Mouse (Mus musculus) embryo, embryonic 11 days (tissue): ENCODE measurements around the gene Npnt.

Experiments used
- DNase-seq: peaks from one replicate; pipeline ENCODE4 v3.0.0-alpha.2; 2015

The Npnt gene

DNA sequence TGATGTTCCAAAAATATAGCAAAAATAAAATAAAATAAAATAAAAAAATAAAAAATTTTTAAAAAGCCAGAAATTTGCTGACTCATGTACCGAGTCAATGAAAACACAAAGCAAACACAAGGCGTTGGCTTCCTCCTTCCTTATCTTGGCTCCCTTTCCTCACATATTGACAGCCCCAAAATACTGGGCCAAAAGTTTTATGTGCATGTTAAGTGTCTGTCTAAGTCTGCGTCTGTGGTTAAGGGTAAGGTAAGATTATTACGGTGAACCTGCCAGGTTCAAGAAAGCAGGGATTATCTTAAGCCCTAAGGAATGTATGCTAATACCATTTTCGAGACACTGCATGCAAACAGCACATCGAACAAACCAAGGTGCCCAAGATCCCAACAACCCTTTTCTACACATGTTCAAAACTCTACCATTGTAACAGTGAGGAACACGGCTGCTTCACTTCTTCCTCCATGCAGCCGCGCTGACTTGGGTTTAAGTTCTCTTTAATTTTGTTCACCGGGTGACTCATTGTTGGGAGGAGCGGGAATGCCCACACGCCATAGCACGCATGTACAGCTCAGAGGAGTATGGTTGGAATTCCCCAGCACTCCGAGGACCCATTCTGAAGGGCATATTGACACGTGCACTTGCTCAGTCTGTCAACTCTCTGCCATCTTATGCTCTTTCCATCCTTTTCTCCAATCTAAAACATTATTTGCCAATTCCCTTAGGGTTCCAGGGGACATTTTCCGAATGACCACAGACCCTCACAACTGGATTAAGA lies 62.8 kb downstream of the Npnt start:
- DNase-seq: no peak

- no peak for DNase-seq
Measured at GRCm38 (mm10) chr3:132886419-132887050, 63.6 kb downstream of the Npnt start.

GRCm38 (mm10) chr3:132884459-132884858 lies 65.6 kb downstream of the Npnt start:
- no peak for DNase-seq

DNA sequence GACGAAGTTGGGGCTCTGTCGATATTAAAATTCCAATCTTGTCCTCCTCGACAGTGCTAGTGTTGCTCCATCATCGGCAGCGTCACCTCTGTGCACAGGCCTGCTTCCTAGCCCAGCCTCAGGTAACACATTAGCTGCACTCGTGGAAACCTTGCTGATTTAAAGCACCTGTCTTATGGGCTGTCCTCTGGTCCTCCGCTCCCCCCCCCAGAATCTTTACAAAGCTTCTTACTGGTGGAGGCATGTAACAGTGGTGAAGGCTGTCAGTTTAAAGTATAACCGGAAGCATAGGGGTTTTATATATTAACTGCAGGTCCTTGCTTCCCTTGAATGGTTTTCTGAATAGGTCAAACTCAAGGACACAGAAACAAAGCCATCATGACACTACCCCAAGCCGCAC lies 66.8 kb downstream of the Npnt start:
- no peak for DNase-seq

DNA sequence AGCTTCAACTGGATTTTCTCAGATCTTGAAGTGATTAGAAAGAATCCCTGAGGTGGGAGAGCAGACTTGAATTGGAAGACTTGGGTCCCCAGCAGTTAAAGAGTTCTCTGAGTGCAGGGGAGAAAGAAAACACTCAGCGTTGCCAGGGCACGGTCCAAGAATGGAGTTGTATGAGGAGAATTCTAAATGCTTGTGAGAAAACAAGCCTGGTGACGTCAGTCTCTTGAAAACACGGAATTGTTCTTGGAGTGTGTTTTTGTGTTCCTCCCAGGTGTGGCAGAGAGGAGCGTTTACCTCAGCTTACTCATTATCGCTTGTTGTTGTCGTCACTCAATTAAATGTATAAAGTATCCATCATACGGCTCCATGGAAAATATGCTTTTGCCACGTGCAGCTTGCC lies 69.3 kb downstream of the Npnt start:
- no peak for DNase-seq

DNA sequence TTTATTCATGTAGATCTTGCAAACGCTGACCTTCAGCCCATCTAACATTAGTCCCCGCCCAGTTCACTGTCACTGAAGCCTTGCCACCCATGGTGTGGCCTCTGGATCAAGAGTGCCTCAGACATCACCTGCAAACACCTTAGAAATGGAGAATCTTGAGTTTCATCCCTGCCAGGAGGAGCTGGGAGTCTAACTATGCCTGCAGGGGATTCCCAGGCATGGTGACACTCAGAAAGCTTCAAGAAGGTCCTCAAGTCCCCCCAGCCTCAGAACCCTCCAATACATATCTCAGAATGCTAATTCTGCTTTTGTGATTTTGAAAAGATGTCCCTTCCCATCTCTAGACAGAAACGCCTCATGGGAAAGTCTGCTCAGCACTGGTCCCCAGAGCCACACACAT lies 69.7 kb downstream of the Npnt start:
- DNase-seq: no peak

- peak; percentile 30 for DNase-seq
Measured at GRCm38 (mm10) chr3:132876933-132877676, 73.0 kb downstream of the Npnt start.

DNA sequence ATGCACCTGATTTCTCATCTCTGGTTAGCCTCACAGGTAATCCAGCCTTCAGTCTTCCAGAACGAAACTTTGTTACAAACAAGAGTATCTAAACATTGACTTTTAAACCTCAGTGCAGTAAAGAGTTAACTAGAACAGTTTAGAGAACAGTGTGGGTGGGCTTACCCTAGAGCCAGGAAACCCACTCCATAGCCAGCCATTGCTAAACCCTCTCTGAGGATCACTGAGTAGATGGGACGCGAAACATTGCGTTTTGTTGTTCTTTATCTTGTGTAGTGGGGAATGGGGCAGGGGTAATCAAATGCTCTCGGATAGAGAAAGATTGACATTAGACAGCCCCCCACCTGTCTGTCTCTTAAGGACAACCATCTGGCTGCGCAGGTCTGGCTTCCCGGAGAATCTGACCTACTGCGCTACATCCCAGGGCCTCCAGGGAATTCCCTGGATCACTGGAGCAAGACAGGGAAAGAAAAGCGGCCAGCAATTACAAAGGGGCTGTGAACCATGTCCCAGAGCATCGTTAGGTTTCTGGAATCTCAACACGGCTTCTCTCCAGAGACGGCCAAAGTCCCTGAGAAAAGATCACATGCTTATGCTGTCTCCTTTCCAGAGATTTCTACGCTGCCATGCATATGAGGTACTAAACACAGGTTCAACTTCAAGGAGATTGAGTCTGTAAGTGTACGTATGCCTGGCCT lies 73.9 kb downstream of the Npnt start:
- DNase-seq: peak; percentile 39

GRCm38 (mm10) chr3:132873251-132873650 lies 76.8 kb downstream of the Npnt start:
- DNase-seq: no peak

DNA sequence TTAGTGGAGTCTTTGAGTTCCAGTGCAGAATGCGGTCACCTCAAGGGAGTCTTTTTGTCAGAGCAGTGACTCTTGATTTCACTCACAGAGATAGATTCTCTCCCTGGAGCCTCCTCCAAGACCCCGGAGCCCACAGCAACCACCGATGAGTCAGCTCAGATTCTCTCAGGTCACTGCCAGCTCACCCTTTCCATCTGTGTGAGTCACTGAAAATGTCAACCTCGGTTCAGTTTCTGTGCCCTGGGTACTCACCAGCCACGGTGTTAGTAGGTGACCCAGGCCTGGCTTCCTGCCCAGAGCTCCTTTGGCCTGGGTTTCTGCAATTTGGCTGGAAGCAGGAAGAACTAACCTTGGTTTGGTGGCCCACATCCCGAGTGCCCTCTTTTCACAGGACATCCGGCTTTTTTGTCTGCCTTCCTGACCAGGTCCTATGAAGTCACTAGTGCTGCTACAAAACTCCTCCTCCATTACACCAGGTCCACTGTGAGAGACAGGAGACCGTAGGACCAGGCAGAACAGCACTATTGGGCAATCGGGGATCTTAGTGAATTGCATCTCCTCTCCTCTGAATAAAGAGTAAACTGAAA lies 78.7 kb downstream of the Npnt start:
- DNase-seq: no peak

DNA sequence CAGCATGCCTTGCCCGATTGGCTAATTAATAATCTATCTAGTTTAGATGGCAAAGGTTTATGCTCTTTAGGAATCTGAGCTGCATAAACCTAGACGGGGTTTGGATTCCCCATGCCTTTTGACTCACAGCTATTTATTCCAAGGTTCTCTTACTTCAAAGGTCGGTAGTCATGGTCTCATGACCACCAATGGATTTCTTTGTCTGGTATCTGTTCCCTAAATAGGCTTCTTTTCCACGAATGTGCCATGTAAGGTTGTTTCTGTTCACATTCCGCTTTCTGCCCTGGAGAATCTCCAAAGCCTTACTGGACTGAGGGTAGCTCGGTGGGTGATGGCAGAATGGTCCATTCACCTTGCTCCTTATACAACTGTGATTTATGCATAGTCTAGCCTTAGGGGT lies 80.0 kb downstream of the Npnt start:
- no peak for DNase-seq

DNA sequence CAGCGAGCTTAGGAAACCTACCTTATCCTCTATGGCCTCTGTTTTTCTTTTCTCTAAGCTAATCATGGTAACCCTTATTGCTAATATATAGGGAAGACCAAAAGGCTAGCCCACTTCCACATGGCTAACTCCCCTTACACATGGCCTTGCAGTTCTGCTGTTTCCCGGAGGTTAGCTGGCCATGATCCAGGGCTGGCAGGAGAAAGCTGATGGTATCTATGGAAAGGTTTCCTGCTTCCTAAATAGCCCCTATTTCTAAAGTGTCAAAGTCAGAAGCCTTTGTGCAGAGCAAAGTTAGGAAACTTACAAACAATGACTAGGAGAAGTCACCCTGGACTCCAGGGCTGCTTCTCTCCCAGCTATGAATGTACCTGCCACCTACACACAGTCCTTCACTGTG lies 81.3 kb downstream of the Npnt start:
- DNase-seq: no peak

GRCm38 (mm10) chr3:132866984-132867383 lies 83.1 kb downstream of the Npnt start:
- no peak for DNase-seq

DNA sequence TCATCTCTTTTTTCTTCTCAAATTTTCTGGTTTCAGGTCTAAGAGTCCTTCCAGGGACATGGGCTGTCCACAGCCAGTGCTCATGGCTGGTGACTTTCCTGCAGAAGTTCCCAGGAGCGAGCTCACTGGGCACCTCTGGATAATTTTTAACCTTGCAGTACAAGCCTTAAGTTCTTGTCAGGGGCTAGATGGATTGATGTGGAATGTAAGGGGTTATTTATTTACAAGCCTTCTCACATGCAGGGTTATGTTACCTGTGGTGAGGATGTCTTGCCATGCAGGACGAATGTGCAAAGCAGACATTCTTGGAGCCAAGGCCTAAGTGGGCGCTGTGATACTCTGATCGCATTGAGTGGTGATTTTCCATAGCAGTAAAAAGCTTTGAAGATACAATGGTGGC lies 84.5 kb downstream of the Npnt start:
- no peak for DNase-seq

DNA sequence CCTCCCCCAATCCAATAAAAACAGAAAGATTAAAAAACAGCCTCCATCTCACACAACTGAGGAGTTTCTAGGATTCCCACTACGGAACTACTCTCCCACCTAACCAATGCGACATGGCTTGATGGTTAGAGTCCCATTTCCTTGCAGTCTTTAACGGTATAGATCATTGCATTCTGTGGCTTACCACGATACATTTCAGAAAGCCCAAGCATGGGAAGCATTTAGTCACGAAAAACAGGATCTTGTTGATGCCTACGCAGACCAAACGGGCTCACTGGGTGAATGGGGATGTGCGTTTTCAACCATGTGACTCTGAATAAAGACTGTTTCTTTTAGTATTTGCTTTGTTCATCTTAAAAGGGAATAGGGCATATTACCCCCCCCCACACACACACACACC lies 85.1 kb downstream of the Npnt start:
- no peak for DNase-seq

DNA sequence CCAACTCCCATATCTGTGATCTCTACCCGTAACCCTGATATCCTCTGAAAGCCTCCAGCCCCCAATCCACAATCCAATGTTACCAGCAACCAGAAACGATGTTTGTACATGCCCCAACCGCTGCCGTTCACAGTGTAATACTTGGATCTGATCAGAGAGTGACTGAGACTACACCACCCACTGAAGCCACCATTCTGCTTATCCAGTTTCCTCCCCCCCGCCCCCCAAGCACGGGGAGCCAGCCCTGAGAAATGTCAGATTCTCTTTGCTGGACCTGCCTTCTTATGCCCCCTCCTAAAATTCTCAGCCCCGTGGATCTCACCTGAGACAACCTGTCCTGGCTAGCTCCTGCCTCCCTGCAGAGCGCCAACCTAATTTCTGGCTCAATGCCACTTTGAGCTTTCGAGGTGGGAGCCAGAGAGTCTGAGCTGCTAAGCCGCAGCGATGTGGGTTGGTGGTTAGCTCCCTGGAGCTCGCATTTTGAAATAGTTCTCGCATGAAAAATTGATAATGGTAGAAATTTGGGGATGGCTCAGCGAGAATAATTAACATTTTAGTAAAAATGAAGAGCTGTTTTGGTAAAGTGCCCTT lies 85.7 kb downstream of the Npnt start:
- DNase-seq: no peak

DNA sequence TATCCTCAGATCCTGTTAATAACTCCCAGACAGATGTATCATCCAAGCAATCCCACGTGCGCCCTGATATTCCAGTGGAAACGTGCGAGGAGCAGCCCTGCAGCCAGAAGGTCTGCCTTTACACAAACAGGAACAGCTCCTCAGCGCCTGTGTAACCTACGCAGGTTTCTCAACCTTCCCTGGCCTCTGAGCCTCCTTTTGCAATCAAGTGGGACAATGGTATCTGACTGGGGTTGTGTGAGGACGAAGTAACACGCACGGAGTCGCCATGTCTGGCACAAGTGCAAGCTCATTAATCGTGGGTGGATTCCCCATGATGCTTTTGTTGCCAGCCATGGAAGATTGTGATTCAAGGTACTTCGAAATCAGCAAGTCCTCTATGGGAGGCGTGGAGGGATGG lies 86.2 kb downstream of the Npnt start:
- DNase-seq: no peak

DNA sequence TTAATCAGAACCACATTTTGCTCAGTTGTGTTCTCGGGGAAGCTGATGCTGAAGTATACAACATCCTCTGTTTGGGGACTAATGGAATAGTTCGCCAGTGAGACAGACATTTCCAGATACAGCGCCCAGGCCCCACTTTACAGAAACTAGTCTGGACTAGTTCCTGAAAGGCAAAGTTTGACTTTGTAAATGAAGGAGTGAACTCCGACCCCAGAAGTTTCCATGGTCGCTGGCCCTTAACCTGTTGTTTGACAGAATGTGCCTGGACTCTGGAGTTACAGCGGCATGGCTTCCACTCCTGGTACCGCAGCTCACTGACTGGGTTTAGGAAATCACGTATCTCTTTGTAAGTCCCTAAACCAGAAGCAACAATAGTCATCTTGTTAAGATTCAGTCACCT lies 89.3 kb downstream of the Npnt start:
- DNase-seq: no peak

DNA sequence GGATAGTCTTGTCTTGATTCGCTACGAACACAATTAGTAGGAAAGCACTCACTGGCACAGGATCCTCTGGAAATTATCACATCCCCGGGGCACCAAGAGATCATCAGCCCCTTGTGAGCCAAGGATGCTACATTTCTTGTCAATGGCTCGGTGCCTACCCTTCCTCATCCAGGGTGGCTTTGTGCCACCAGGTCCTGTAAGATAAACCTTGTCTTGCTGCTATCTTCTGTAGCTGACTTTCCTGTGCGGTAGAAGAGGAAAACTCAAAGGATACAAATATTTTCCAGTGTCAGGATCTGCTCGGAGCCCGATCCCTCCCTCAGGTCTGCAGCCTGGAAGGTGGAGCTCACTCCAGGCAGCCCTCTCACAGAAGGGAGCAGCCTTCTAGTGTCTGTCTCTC lies 90.5 kb downstream of the Npnt start:
- no peak for DNase-seq

DNA sequence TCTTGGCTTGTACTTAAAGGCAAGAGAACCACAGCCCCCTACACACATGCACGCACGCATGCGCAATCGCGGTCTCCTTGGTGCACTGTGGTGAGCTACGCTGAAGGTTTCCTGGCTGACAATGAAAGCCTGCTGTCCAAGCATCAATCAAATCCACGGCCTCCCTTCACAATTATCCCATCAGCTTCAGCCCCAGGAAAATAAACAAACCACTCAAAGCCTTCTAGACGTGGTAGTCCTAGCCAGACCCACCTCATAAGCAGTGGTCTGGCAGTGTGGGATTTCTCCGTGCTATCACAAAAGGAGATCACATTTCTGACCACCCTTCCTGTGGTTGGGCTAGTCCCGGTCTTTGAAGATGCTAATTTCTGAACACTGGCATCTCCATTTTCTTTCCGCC lies 91.2 kb downstream of the Npnt start:
- no peak for DNase-seq

- no peak for DNase-seq
Measured at GRCm38 (mm10) chr3:132856651-132857050, 93.4 kb downstream of the Npnt start.

GRCm38 (mm10) chr3:132855458-132856212 lies 94.5 kb downstream of the Npnt start:
- DNase-seq: peak; percentile 80
